Comparison of ENCODE assay signal across 11 mouse cellular contexts in the genomic region with DNA sequence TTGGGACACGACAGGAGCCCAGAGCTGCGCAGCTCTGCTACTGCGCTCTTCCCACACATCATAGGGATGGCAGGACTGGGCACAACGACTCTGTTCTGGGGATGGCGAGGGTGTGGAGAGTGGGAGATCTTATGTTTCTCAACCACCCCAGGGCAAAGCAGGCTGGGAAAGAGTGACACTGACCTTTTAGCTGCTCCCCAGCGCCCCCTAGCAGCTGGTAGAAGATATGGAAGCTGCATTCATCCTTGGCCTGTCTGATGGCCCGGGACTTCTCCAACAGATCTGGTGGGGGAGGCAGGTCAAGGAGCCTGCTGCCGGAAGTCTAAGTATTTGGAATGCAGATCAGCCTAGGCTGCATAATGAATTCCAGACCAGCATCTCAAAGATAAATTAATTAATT. TPM values are rescaled to one million over a fixed set of nuclear protein-coding genes. Genes with fewer than 3 reads are reported as not detected.
A peak's percentile ranks its signal among the peaks of the same experiment; 100 is the strongest.
DNase-seq lines count a peak whose midpoint lies in the region; ATAC-seq and TF ChIP-seq lines count a peak whose summit lies in the region.
"Had no signal": no experiment of that assay in that cellular context is flagged by ENCODE, and none has a peak within 500 bp of the region (broad histone marks: within the 10 kb centered on the region; RNA-seq: fewer than 3 reads in every experiment).

No protein-coding gene starts in this region.

- H3K4me3 ChIP-seq in heart, postnatal 0 days (ENCODE audit: low read depth, low read length), result no peak overlapping the region
- H3K4me3 ChIP-seq in ES-E14 (ENCODE audit: insufficient read depth in 1 of 2, low read depth in 1 of 2, low read length in 2 of 2, poor library complexity in 1 of 2, severe bottlenecking in 1 of 2), result no peak overlapping the region
- H3K4me3 ChIP-seq: heart, embryonic 13.5 days; stomach, embryonic 15.5 days had no signal

- TF ChIP-seq CTCF in heart, postnatal 0 days (IDR thresholded peaks at IDR 0.05; ENCODE audit: low read depth), result peak; percentile 21; the same call in 1 of the 2 replicates

- 0 out of 2 replicates have a peak, but pooled peaks cover under 1% of the 10 kb centered on the region for H3K27me3 ChIP-seq in heart, postnatal 0 days (ENCODE audit: control insufficient read depth, insufficient read depth, low read length)
- H3K27me3 ChIP-seq: stomach, embryonic 15.5 days had no signal

- no peak overlapping the region for H3K4me2 ChIP-seq in heart, postnatal 0 days (ENCODE audit: low read depth, low read length)
- H3K4me2 ChIP-seq: heart, embryonic 13.5 days; stomach, embryonic 15.5 days had no signal

- no peaks in the 10 kb centered on the region for H3K36me3 ChIP-seq in heart, postnatal 0 days (replicated peaks; ENCODE audit: control insufficient read depth, insufficient read depth, low read length)
- no peaks in the 10 kb centered on the region for H3K36me3 ChIP-seq in ES-E14 (ENCODE audit: control insufficient read depth, insufficient read depth, low read length, poor library complexity, severe bottlenecking)
- H3K36me3 ChIP-seq: heart, embryonic 13.5 days; stomach, embryonic 15.5 days had no signal

- no peak for ATAC-seq in heart, postnatal 0 days (ENCODE audit: insufficient read depth, low read depth)

- 49% methylated on average over 8 of the region's 8 CpGs for WGBS in heart, postnatal 0 days

- H3K9ac ChIP-seq in heart, postnatal 0 days (replicated peaks; ENCODE audit: low read depth, low read length), result no peak overlapping the region
- H3K9ac ChIP-seq in ES-E14 (ENCODE audit: insufficient read depth, low read depth, low read length, poor library complexity, severe bottlenecking), result no peak overlapping the region
- H3K9ac ChIP-seq: heart, embryonic 13.5 days; stomach, embryonic 15.5 days had no signal

- no peak for TF ChIP-seq EP300 in heart, postnatal 0 days (IDR thresholded peaks at IDR 0.05; ENCODE audit: low read depth)

- DNase-seq in heart, postnatal 0 days (ENCODE audit: low spot score), result no peak
- DNase-seq in heart, adult 9 months (ENCODE audit: low spot score in 2 of 2), result no peak
- DNase-seq in 416B (ENCODE audit: low read depth) (peak; percentile 57), ES-E14 (ENCODE audit: low read depth, low spot score) (peak; percentile 87)
- peak; percentile 46 for DNase-seq in induced T-regulatory cell, adult 2 months (ENCODE audit: low read depth)
- DNase-seq in frontal cortex, postnatal 14 days (ENCODE audit: low spot score in 2 of 2), result no peak
- no peak for DNase-seq in gastrocnemius, adult 18-20 months (ENCODE audit: low spot score)
- no peak for DNase-seq in cerebellum, postnatal 4 days (ENCODE audit: low spot score in 2 of 2)

- H3K27ac ChIP-seq in heart, postnatal 0 days (ENCODE audit: low read depth), result no peak overlapping the region
- no peak overlapping the region for H3K27ac ChIP-seq in ES-E14 (ENCODE audit: insufficient read depth, low read depth, low read length, poor library complexity, severe bottlenecking)
- H3K27ac ChIP-seq: heart, embryonic 13.5 days; stomach, embryonic 15.5 days had no signal

- no peaks in the 10 kb centered on the region for H3K4me1 ChIP-seq in heart, postnatal 0 days (ENCODE audit: control insufficient read depth, insufficient read depth)
- H3K4me1 ChIP-seq in ES-E14 (ENCODE audit: control insufficient read depth in 2 of 2, insufficient read depth in 2 of 2, low read length in 2 of 2, poor library complexity in 1 of 2), result peaks cover 0 to 2% of the 10 kb centered on the region in 2 experiments; a peak in 1 of 4 replicates
- H3K4me1 ChIP-seq: heart, embryonic 13.5 days; stomach, embryonic 15.5 days had no signal

- H3K9me3 ChIP-seq in heart, postnatal 0 days (replicated peaks; ENCODE audit: control insufficient read depth, low read length), result no peaks in the 10 kb centered on the region
- no peaks in the 10 kb centered on the region for H3K9me3 ChIP-seq in ES-E14 (ENCODE audit: control insufficient read depth, insufficient read depth, low read depth, low read length)
- H3K9me3 ChIP-seq: heart, embryonic 13.5 days; stomach, embryonic 15.5 days had no signal

- in situ Hi-C loops in ES-E14 (cut with MboI; ENCODE audit: low sequenced_read_pairs in 2 of 2, unreplicated experiment in 2 of 2), result no loop called here

TF ChIP-seq in ES-E14, 5 proteins besides CTCF, POLR2A, EP300 and RAD21:
- no peak for TF ChIP-seq ZNF384 (IDR thresholded peaks at IDR 0.05; ENCODE audit: low read depth, low read length)
- TF ChIP-seq HCFC1 (IDR thresholded peaks at IDR 0.05; ENCODE audit: borderline replicate concordance, insufficient read depth, low read length), result no peak
- no peak for TF ChIP-seq ZC3H11A (IDR thresholded peaks at IDR 0.05; ENCODE audit: borderline replicate concordance, low read depth, low read length)
- no peak for TF ChIP-seq MAFK (IDR thresholded peaks at IDR 0.05; ENCODE audit: insufficient read depth, low read depth, low read length)
- no peak for TF ChIP-seq CHD2 (IDR thresholded peaks at IDR 0.05; ENCODE audit: low read depth, low read length)

RNA-seq across cellular contexts. Expression of a gene that starts 16.9 kb away (rescaled TPM):
- 2.9 TPM in 2 replicates for total RNA-seq in heart, postnatal 0 days (2014; rRNA removed; ENCODE audit: low replicate concordance)
- polyA plus RNA-seq in heart, postnatal 0 days (2015; fragmentation: Nextera tagmentation; extraction: Ambion mirVana), result 0.89 and 1.4 TPM in 2 replicates
- 7.0 and 9.8 TPM in 2 replicates for total RNA-seq in ES-E14 (2012; rRNA removed)
- total RNA-seq in gastrocnemius, adult 18-20 months (2021), result 10 to 100 TPM; 43.2 to 45.2 TPM

RNA-seq across cellular contexts. Expression of a gene that starts 54.8 kb away (rescaled TPM):
- not detected in 2 replicates for total RNA-seq in heart, postnatal 0 days (2014; rRNA removed; ENCODE audit: low replicate concordance)
- not detected in 2 replicates for polyA plus RNA-seq in heart, postnatal 0 days (2015; fragmentation: Nextera tagmentation; extraction: Ambion mirVana)
- total RNA-seq in ES-E14 (2012; rRNA removed), result 0.40 and 0.79 TPM in 2 replicates
- total RNA-seq in gastrocnemius, adult 18-20 months (2021), result not detected
- total RNA-seq: left cerebral cortex, postnatal 10 days had no signal
- polyA plus RNA-seq: heart, embryonic 13.5 days; stomach, embryonic 15.5 days had no signal

Comparison
In these comparisons a context has a peak if more than half of its experiments do, and no peak if none do; other contexts are left out.
1. DNase-seq: peak in 416B (single experiment), ES-E14 (single experiment) and induced T-regulatory cell, adult 2 months (single experiment); none in heart, postnatal 0 days (single experiment), heart, adult 9 months (0 of 2), frontal cortex, postnatal 14 days (0 of 2), gastrocnemius, adult 18-20 months (single experiment) and cerebellum, postnatal 4 days (0 of 2).